Mouse (Mus musculus): ENCODE results near the gene Ptprk. TPM values are rescaled to one million over a fixed set of nuclear protein-coding genes. Genes with fewer than 3 reads are reported as not detected.

Ptprk gene
- total and polyA plus RNA-seq, 3 experiments: 8.6 to 21.0 (median 20.0) TPM

DNA sequence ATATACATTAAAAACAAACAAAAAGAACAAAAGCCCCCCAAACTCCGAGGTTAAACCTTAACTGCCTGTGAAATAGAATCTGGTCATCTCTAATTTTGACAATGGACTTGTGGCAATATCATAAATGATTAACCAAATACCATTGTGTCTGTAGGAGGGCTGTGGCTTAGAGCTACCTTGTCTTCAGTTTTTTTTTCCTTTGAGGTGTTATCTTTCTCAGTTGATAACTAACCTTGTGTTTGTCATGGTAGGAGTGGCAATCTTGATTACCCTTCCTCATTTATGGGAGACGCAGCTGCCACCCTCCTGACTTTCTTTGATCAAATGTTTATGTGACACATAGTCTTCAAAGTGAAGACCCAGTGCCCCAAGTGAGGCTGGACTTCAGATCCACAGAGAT, 24.3 kb downstream of the Ptprk start:
- intact Hi-C loops (cut with DNase I): no loop called here
- H3K9ac ChIP-seq (ENCODE audit: low read depth, low read length): no peak overlapping the region
- no peaks in the 10 kb centered on the region; the same call in 1 of the 2 replicates for H3K79me2 ChIP-seq (replicated peaks; ENCODE audit: control insufficient read depth, insufficient read depth, low read length)
- DNase-seq: no peak
- 81% methylated on average over 2 of the region's 2 CpGs for WGBS
- H3K27ac ChIP-seq: no peak overlapping the region
- no peak for TF ChIP-seq POLR2A (IDR thresholded peaks at IDR 0.05; ENCODE audit: insufficient read depth, low read depth, low read length)
- no peaks in the 10 kb centered on the region for H3K27me3 ChIP-seq (ENCODE audit: control insufficient read depth, insufficient read depth, low read length)
- H3K4me3 ChIP-seq: no peak overlapping the region
- peaks cover 9% of the 10 kb centered on the region for H3K36me3 ChIP-seq (ENCODE audit: control insufficient read depth, insufficient read depth, low read length)
- H3K4me1 ChIP-seq (ENCODE audit: control insufficient read depth, insufficient read depth, low read length): peaks cover 4% of the 10 kb centered on the region

DNA sequence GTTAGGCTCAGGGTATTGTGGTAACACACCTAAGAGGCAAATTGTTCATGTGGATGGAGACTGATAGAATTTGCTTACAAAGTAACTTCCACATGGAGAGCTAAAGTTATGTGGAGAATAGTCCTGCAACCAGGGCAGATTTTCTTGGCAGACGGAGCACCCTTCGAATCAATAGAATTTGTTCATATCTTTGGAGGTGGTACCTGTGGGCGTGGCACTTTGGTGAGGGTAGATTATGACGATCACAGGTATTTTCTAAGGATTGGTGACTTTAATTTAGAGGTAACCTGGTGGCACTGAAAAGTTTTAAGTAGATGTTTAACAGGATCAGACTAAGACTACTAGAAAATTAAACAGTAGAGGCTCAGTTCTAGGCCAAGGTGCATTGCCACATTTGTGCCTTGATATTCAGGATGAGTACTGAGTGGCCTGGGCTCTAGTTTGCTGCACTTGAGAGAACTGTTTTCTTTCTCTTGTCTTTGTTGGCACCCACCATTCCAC, 28.8 kb downstream of the Ptprk start:
- Histone ChIP-seq H3K79me2 (replicated peaks; ENCODE audit: control insufficient read depth, insufficient read depth, low read length) (0 out of 2 replicates have a peak, but pooled peaks cover 2% of the 10 kb centered on the region), H3K9ac (ENCODE audit: low read depth, low read length) (no peak overlapping the region), H3K27ac (no peak overlapping the region), H3K4me3 (no peak overlapping the region), H3K27me3 (ENCODE audit: control insufficient read depth, insufficient read depth, low read length) (no peaks in the 10 kb centered on the region), H3K4me1 (ENCODE audit: control insufficient read depth, insufficient read depth, low read length) (peaks cover 4% of the 10 kb centered on the region), H3K36me3 (ENCODE audit: control insufficient read depth, insufficient read depth, low read length) (peaks cover 9% of the 10 kb centered on the region)
- 92% methylated on average over 4 of the region's 4 CpGs for WGBS
- no peak for DNase-seq
- intact Hi-C loops (cut with DNase I): no loop called here
- TF ChIP-seq CTCF (IDR thresholded peaks at IDR 0.05) (no peak), POLR2A (IDR thresholded peaks at IDR 0.05; ENCODE audit: insufficient read depth, low read depth, low read length) (no peak), EP300 (IDR thresholded peaks at IDR 0.05; ENCODE audit: insufficient read depth, low read depth, low read length) (no peak)

DNA sequence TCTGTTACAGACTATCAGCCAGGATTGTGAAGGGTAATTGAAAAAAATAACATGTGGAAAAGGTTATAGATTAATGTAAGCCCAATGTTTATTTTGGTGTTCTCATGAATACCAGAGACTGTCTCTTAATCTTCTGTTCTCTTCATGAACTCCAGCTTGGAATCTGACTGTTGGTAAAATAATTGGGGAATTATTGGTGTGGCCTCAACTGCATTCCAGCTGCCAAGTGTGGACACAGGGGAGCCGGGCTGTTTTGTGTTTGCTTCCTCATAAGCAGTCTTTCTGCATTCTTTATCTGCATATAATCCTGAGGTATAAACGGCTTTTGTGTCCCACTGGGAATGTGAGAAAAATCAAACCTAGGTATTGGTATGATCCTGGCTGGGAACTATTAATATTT, 29.3 kb downstream of the Ptprk start:
- no peak overlapping the region for H3K27ac ChIP-seq
- H3K27me3 ChIP-seq (ENCODE audit: control insufficient read depth, insufficient read depth, low read length): no peaks in the 10 kb centered on the region
- no peak overlapping the region for H3K9ac ChIP-seq (ENCODE audit: low read depth, low read length)
- no peak for DNase-seq
- peaks cover 9% of the 10 kb centered on the region for H3K36me3 ChIP-seq (ENCODE audit: control insufficient read depth, insufficient read depth, low read length)
- intact Hi-C loops (cut with DNase I): no loop called here
- no peak overlapping the region for H3K4me3 ChIP-seq
- peaks cover 4% of the 10 kb centered on the region for H3K4me1 ChIP-seq (ENCODE audit: control insufficient read depth, insufficient read depth, low read length)
- 32% methylated on average over 2 of the region's 2 CpGs for WGBS
- no peak for TF ChIP-seq POLR2A (IDR thresholded peaks at IDR 0.05; ENCODE audit: insufficient read depth, low read depth, low read length)
- no peak for TF ChIP-seq EP300 (IDR thresholded peaks at IDR 0.05; ENCODE audit: insufficient read depth, low read depth, low read length)
- no peak for TF ChIP-seq CTCF (IDR thresholded peaks at IDR 0.05)
- 0 out of 2 replicates have a peak, but pooled peaks cover 2% of the 10 kb centered on the region for H3K79me2 ChIP-seq (replicated peaks; ENCODE audit: control insufficient read depth, insufficient read depth, low read length)

DNA sequence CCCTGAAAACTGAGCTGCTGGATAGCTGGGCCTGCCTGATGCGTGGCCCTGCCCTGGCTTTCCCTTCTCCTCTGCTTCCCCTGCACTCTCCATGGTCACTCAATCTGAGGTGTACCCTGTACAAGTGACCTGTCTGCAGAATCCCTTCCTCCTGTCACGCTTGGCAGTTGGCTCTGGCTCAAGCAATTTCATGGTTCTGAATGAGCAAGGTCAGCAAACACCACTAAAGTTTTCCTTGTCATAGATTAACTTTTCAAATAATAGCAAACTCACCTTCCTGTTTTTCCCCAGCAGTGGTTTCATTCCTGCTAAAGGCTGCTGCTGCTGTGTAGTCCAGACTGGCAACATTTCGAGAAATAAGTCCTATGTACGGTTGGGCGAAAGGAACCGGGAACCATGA, 30.6 kb downstream of the Ptprk start:
- intact Hi-C loops (cut with DNase I): no loop called here
- 71% methylated on average over 6 of the region's 6 CpGs for WGBS
- H3K36me3 ChIP-seq (ENCODE audit: control insufficient read depth, insufficient read depth, low read length): peaks cover 9% of the 10 kb centered on the region

DNA sequence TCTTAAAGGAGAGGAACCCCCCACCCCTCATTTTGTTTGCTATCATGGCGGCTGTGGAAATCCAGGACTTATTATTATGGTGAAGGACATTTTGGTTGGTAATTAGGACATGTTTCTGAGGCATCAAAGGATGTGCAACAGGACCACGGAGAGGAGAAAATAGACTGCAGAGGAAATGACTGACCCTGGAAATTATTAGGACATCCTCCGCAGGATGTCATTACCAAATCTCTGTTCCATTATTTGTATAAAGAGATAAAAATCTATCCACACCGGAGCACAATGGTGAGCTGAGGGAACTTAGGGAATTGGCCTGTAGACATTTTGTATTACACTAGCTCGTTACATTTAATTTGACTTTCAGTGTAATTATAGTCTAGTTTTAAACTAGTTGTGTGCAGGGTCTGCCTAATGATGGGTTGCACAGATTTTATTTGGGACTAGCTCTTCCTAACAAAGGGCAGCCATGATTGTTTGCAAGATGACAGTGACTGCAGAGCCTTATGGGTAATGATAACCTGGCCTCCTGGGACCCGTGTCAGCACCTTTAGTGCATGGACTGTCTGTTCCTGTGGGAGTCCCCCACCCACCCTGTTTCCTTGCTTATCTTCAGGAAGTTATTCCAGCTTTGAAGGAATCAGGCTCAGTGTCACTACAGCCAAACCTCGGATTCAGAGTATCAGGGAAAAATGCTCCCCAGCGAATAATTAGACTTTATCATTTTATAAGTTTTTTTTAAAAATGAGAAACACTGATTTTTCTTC, 38.4 kb downstream of the Ptprk start:
- intact Hi-C loops (cut with DNase I): loop anchor here (2.0 kb wide), 1 partner anchor 36 kb away; no protein-coding TSS in a partner anchor
- H3K4me1 ChIP-seq (ENCODE audit: control insufficient read depth, insufficient read depth, low read length): peaks cover 4% of the 10 kb centered on the region
- peak overlapping the region; percentile 69 for H3K27ac ChIP-seq
- H3K36me3 ChIP-seq (ENCODE audit: control insufficient read depth, insufficient read depth, low read length): peaks cover 2% of the 10 kb centered on the region; the same call in 1 of the 2 replicates
- H3K4me3 ChIP-seq: peak overlapping the region; percentile 30
- WGBS: 41% methylated on average over 8 of the region's 8 CpGs
- no peak overlapping the region for H3K9ac ChIP-seq (ENCODE audit: low read depth, low read length)
- no peaks in the 10 kb centered on the region for H3K27me3 ChIP-seq (ENCODE audit: control insufficient read depth, insufficient read depth, low read length)
- TF ChIP-seq EP300 (IDR thresholded peaks at IDR 0.05; ENCODE audit: insufficient read depth, low read depth, low read length) (peak; percentile 44; the same call in 1 of the 2 replicates), POLR2A (IDR thresholded peaks at IDR 0.05; ENCODE audit: insufficient read depth, low read depth, low read length) (no peak), CTCF (IDR thresholded peaks at IDR 0.05) (no peak)
- peaks cover 5% of the 10 kb centered on the region for H3K79me2 ChIP-seq (replicated peaks; ENCODE audit: control insufficient read depth, insufficient read depth, low read length)
- peak; percentile 43 to 52 for DNase-seq

More for the DNA sequence above, 30.6 kb downstream of the Ptprk start:
- H3K9ac ChIP-seq (ENCODE audit: low read depth, low read length): no peak overlapping the region
- H3K79me2 ChIP-seq (replicated peaks; ENCODE audit: control insufficient read depth, insufficient read depth, low read length): 0 out of 2 replicates have a peak, but pooled peaks cover 2% of the 10 kb centered on the region
- peaks cover 4% of the 10 kb centered on the region for H3K4me1 ChIP-seq (ENCODE audit: control insufficient read depth, insufficient read depth, low read length)
- no peak overlapping the region for H3K4me3 ChIP-seq
- no peaks in the 10 kb centered on the region for H3K27me3 ChIP-seq (ENCODE audit: control insufficient read depth, insufficient read depth, low read length)
- H3K27ac ChIP-seq: no peak overlapping the region
- TF ChIP-seq CTCF (IDR thresholded peaks at IDR 0.05): no peak
- no peak for TF ChIP-seq EP300 (IDR thresholded peaks at IDR 0.05; ENCODE audit: insufficient read depth, low read depth, low read length)
- TF ChIP-seq POLR2A (IDR thresholded peaks at IDR 0.05; ENCODE audit: insufficient read depth, low read depth, low read length): no peak
- no peak for DNase-seq

DNA sequence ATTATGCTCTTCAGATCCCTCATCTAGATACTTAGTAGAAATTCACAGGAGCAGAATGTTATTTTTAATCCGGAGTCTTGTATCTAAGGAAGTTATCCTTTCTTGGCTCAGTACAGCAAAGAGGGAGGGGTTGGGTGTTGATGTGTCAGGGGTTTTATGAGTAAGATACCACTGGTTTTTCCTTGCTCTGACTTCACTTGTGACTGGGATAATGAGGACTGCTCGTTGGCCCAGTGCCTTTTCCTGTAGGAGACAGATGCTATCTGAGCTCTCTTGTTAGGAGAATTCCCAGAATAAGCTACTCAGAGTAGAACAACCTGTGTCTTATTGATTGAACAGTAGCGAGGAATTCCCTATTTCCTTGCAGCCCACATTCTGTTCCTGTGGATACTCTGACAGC, 39.3 kb downstream of the Ptprk start:
- H3K4me1 ChIP-seq (ENCODE audit: control insufficient read depth, insufficient read depth, low read length): peaks cover 4% of the 10 kb centered on the region
- H3K79me2 ChIP-seq (replicated peaks; ENCODE audit: control insufficient read depth, insufficient read depth, low read length): peaks cover 5% of the 10 kb centered on the region
- intact Hi-C loops (cut with DNase I): loop anchor here (2.0 kb wide), 1 partner anchor 37 kb away; no protein-coding TSS in a partner anchor
- no peak for TF ChIP-seq EP300 (IDR thresholded peaks at IDR 0.05; ENCODE audit: insufficient read depth, low read depth, low read length)
- no peak for TF ChIP-seq CTCF (IDR thresholded peaks at IDR 0.05)
- no peak for TF ChIP-seq POLR2A (IDR thresholded peaks at IDR 0.05; ENCODE audit: insufficient read depth, low read depth, low read length)
- peak overlapping the region; percentile 30 for H3K4me3 ChIP-seq
- 15% methylated on average over 3 of the region's 3 CpGs for WGBS
- peak; percentile 26 to 64 for DNase-seq
- H3K27ac ChIP-seq: peak overlapping the region; percentile 69
- peaks cover 2% of the 10 kb centered on the region; the same call in 1 of the 2 replicates for H3K36me3 ChIP-seq (ENCODE audit: control insufficient read depth, insufficient read depth, low read length)
- no peaks in the 10 kb centered on the region for H3K27me3 ChIP-seq (ENCODE audit: control insufficient read depth, insufficient read depth, low read length)
- no peak overlapping the region for H3K9ac ChIP-seq (ENCODE audit: low read depth, low read length)
